Mouse (Mus musculus) heart, embryonic 15.5 days (tissue): ENCODE measurements around the gene Ets1. TPM values are rescaled to one million over a fixed set of nuclear protein-coding genes. Genes with fewer than 3 reads are reported as not detected.

Experiments used
- ATAC-seq: fragments of 200-750 bp; cut with Nextera tagmentation; replicated peaks from 2 replicates; pipeline ENCODE4 v1.8.0; 2017; ENCODE audit warnings: low read depth, moderate TSS enrichment; ENCODE audit not compliant: insufficient number of reproducible peaks, insufficient read depth, low FRiP score
- H3K27ac ChIP-seq: fragments of 300-500 bp; sonication (generic); 2 replicates; pipeline ENCODE4 v1.5.1; 2015; ENCODE audit warnings: mild to moderate bottlenecking, inconsistent platforms
- H3K27me3 ChIP-seq: fragments of 300-500 bp; sonication (generic); 2 replicates; pipeline ENCODE4 v1.6.1; 2015; ENCODE audit warnings: inconsistent platforms
- H3K36me3 ChIP-seq: fragments of 300-500 bp; sonication (generic); 2 replicates; pipeline ENCODE4 v1.6.1; 2015; ENCODE audit warnings: mild to moderate bottlenecking, inconsistent platforms
- H3K4me1 ChIP-seq: fragments of 300-500 bp; sonication (generic); replicated peaks from 2 replicates; pipeline ENCODE4 v1.6.1; 2015; ENCODE audit warnings: inconsistent platforms
- H3K4me2 ChIP-seq: fragments of 300-500 bp; sonication (generic); 2 replicates; pipeline ENCODE4 v1.6.1; 2015; ENCODE audit warnings: inconsistent platforms, mild to moderate bottlenecking, moderate library complexity
- H3K4me3 ChIP-seq: fragments of 300-500 bp; sonication (generic); 2 replicates; pipeline ENCODE4 v1.5.1; 2015; ENCODE audit warnings: mild to moderate bottlenecking, inconsistent platforms
- H3K9ac ChIP-seq: fragments of 300-500 bp; sonication (generic); 2 replicates; pipeline ENCODE4 v1.6.1; 2015; ENCODE audit warnings: mild to moderate bottlenecking, inconsistent platforms
- H3K9me3 ChIP-seq: fragments of 300-500 bp; sonication (generic); replicated peaks from 2 replicates; pipeline ENCODE4 v1.6.1; 2016; ENCODE audit warnings: inconsistent platforms
- WGBS: fragments of 180-500 bp; shearing (Covaris S2); methylation state at CpG from one replicate; pipeline ENCODE4 v1.1.7; 2015; ENCODE audit warnings: mixed read lengths; 5-methylcytosine and 5-hydroxymethylcytosine counted together
- polyA plus RNA-seq: library from polyadenylated mRNA; unstranded; fragments of >200 nt; fragmentation: Nextera tagmentation; extraction: Ambion mirVana; gene quantifications from 2 replicates; pipeline ENCODE4 v1.2.1, GENCODE M21; 2015

The Ets1 gene
- 46.3 and 54.9 TPM in 2 replicates for polyA plus RNA-seq

DNA sequence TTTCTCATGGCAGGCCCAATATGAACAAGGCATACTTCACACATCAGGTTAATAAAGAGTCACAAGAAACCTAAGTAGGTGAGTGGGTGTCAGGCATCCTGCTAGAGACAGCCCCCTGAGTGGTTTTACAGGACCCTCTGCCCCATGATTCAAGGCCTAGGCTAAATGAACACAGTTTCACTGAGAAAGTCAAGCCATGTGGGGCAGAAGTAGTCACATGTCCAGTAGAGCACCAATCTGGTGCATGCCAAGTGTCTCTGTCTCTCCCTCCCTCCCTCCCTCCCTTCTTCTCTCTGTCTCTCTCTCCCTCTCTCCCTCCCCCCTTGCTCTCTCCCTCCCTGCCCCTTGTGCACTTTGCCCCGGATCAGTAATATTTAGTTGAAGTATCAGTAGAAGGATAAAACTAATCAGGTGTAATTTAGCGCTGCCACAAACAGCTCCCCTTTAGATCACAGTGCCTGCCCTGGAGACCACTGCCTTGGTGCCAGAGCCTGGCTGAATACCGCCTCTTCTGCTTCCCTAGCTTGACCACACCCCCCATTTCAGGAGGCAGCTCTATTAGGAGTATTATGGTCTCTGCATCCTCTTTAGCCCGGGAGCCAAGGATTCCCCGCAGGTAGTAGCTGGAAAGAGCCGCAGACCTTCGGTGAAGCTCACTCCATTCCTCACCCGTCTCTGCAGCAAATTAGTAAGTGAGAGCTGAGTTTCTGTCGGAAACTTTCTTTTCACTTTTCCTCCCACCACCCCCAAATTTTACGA, at the start of gene Ets1:
Ets1 (plus strand) TSS at position 595 of the 759 bp plus-strand sequence.
- H3K9ac ChIP-seq, result peak within 1 kb of the TSS; percentile 5; the same call in 1 of the 2 replicates
- peak within 1 kb of the TSS; percentile 48 for H3K27ac ChIP-seq
- no peaks in the 10 kb centered on the region for H3K36me3 ChIP-seq
- WGBS, result 2% methylated on average over 10 of the region's 10 CpGs
- peak within 1 kb of the TSS; percentile 56 for H3K4me2 ChIP-seq
- 0 out of 2 replicates have a peak, but pooled peaks cover 3% of the 10 kb centered on the region for H3K27me3 ChIP-seq
- H3K9me3 ChIP-seq, result no peaks in the 10 kb centered on the region
- H3K4me3 ChIP-seq, result peak within 1 kb of the TSS; percentile 41
- ATAC-seq, result no peak
- H3K4me1 ChIP-seq, result peaks cover 16% of the 10 kb centered on the region

DNA sequence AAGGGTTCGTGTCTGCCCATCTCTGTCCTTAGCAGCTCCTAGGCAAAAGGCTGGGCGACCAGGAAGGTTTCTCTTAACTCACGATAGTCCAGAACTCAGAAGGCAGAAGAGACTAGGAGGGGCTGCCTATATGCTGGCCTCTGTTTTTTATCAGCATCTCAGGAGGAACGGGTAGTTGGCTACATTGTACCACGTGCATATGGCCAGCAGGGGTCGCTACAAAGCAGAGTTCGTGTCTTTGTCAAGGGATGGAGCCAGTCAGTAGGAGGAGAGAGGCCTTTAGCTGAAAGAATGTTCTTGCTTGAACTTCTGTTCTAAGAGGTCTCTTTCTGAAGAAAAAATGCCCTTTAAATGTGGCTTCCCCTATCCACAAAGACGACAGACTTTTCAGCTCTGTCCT, 46.1 kb upstream of the Ets1 start:
- no peak for ATAC-seq
- WGBS, result 6% methylated on average over 8 of the region's 8 CpGs
- Histone ChIP-seq H3K9ac (no peak overlapping the region), H3K4me3 (no peak overlapping the region), H3K4me1 (peaks cover 12% of the 10 kb centered on the region), H3K4me2 (no peak overlapping the region; the same call in 1 of the 2 replicates), H3K27ac (no peak overlapping the region), H3K27me3 (no peaks in the 10 kb centered on the region), H3K36me3 (no peaks in the 10 kb centered on the region), H3K9me3 (no peaks in the 10 kb centered on the region)

DNA sequence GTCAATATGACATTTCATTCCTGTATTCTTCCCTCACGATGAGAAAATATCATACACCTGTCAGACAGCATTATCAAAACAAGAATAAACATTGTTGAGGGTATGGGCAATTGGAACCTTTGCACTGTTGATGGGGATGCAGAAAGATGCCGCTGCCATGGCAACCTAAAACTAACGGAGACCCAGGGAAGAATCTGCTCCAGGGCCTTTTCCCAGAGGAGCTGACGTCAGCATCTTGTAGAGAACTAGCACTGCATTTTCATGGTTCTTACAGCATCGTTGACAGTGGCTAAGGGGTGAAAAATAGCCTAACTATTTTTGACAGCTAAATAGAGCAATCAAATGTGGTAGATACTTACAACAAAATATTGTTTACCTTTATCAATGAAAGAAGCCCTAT, 45.5 kb upstream of the Ets1 start:
- H3K27ac ChIP-seq, result no peak overlapping the region
- H3K4me3 ChIP-seq, result no peak overlapping the region
- H3K9me3 ChIP-seq, result no peaks in the 10 kb centered on the region
- no peaks in the 10 kb centered on the region for H3K36me3 ChIP-seq
- no peaks in the 10 kb centered on the region for H3K27me3 ChIP-seq
- ATAC-seq, result no peak
- WGBS, result 66% methylated on average over 5 of the region's 5 CpGs
- no peak overlapping the region for H3K4me2 ChIP-seq
- peaks cover 12% of the 10 kb centered on the region for H3K4me1 ChIP-seq
- no peak overlapping the region for H3K9ac ChIP-seq

DNA sequence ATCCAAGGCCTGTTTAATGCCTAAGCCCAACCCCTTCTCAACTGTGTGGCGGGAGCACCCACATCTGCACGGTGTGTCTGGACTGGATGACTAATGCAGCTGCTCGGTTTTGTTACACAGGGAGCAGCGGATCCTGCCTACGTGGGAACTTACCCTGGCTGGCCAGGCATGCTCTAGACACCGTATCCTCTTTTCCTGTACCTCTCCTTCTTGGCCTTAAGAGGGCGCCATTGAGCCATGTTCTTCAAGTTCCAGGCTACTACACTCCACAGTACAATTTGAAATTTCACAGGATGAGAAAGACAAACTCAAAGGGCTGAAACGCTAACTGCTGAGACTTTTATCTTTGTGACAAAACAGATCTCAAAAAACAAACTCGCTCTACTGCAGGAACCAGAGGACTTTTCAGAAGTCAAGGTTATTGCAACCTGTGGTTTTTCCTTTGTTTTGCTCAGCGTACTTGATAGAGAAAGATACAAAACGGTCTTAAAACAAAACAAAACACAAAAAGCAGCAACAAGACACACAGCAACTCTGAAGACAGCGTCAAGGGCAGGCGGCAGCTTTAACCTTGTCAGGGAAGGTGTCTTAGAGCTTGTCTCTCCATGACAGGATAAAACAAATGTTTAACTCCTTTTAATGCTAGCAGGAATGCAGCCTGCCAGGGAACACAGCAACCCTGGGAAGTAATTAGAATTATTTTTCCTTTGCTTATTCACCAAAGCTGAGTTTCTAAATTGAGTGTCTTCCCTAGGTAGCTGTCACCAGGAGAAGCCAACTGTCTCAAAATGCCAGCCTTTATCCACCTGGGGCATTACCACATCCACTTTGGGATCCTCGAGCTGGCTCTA, 44.1 kb upstream of the Ets1 start:
- 12% methylated on average over 14 of the region's 14 CpGs for WGBS
- no peaks in the 10 kb centered on the region for H3K27me3 ChIP-seq
- H3K4me1 ChIP-seq, result peaks cover 12% of the 10 kb centered on the region
- no peak overlapping the region for H3K9ac ChIP-seq
- peak overlapping the region; percentile 46; the same call in 1 of the 2 replicates for H3K27ac ChIP-seq
- H3K4me3 ChIP-seq, result no peak overlapping the region
- peak; percentile 70 for ATAC-seq
- no peaks in the 10 kb centered on the region for H3K36me3 ChIP-seq
- H3K9me3 ChIP-seq, result no peaks in the 10 kb centered on the region
- peak overlapping the region; percentile 41 for H3K4me2 ChIP-seq

DNA sequence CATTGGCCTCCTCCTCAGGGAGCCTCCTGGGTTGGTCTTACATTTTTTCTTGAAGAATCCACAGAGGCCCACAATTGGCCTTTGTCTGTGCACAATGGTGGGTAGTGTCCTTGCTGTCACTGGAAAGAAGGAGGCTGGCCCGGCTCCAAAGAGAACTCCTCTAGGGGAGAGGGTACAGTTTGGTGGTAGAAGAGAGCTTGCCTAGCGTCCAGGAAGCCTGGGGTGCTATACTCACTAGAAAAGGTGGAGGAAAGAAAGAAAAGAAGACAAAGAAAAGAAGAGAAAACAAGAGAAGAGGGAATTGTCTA, 43.5 kb upstream of the Ets1 start:
- no peak for ATAC-seq
- H3K9ac ChIP-seq, result no peak overlapping the region
- peak overlapping the region; percentile 46; the same call in 1 of the 2 replicates for H3K27ac ChIP-seq
- H3K4me1 ChIP-seq, result peaks cover 12% of the 10 kb centered on the region
- WGBS, result 53% methylated on average over 2 of the region's 2 CpGs
- H3K4me3 ChIP-seq, result no peak overlapping the region
- H3K27me3 ChIP-seq, result no peaks in the 10 kb centered on the region
- H3K4me2 ChIP-seq, result no peak overlapping the region
- H3K9me3 ChIP-seq, result no peaks in the 10 kb centered on the region
- no peaks in the 10 kb centered on the region for H3K36me3 ChIP-seq

DNA sequence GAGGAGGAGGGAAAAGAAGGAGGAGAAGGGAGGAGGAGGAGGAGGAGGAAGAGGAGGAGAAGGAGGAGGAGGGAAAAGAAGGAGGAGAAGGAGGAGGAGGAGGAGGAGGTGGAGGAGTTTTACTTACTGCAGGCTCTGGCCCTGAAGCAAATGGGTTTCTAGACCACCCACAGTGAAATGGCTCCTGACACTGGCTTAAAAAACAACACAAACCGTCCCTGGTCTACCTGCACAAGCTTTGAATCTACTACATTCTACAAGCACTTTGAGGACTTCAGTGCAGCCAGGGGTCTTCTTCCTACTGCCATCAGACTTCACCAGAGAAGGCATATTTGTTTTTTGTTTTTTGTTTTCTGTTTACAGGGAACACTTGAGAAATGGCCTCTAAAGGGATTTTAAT, 42.2 kb upstream of the Ets1 start:
- peaks cover 12% of the 10 kb centered on the region for H3K4me1 ChIP-seq
- no peaks in the 10 kb centered on the region for H3K9me3 ChIP-seq
- H3K4me3 ChIP-seq, result no peak overlapping the region
- H3K36me3 ChIP-seq, result no peaks in the 10 kb centered on the region
- ATAC-seq, result no peak
- H3K27me3 ChIP-seq, result no peaks in the 10 kb centered on the region
- 4% methylated on average over 1 of the region's 1 CpGs for WGBS
- no peak overlapping the region for H3K9ac ChIP-seq
- H3K27ac ChIP-seq, result no peak overlapping the region
- H3K4me2 ChIP-seq, result no peak overlapping the region

DNA sequence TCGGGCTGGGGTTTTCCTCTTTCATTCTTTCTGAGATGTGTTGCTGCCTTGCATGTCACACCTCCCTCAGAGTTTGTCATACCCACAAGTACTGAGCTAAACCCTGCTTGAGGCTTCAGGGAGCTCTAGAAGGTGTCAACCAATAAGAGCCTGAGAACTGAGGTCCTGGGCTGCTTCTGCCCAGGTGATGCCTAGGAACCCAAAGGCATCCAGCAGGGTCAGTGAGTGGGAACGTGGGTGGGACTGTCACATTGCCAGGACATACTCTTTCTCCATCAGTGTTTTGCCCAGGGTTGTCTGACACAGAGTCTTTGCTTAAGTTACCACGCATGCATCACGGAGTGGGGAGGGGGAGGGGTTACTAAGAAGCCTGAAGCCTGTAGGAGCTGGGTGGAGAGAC, 41.7 kb upstream of the Ets1 start:
- Histone ChIP-seq H3K9me3 (no peaks in the 10 kb centered on the region), H3K4me1 (peaks cover 12% of the 10 kb centered on the region), H3K36me3 (no peaks in the 10 kb centered on the region), H3K27ac (peak overlapping the region; percentile 28; the same call in 1 of the 2 replicates), H3K27me3 (no peaks in the 10 kb centered on the region), H3K9ac (no peak overlapping the region), H3K4me3 (no peak overlapping the region), H3K4me2 (no peak overlapping the region)
- WGBS, result 28% methylated on average over 4 of the region's 4 CpGs
- no peak for ATAC-seq

DNA sequence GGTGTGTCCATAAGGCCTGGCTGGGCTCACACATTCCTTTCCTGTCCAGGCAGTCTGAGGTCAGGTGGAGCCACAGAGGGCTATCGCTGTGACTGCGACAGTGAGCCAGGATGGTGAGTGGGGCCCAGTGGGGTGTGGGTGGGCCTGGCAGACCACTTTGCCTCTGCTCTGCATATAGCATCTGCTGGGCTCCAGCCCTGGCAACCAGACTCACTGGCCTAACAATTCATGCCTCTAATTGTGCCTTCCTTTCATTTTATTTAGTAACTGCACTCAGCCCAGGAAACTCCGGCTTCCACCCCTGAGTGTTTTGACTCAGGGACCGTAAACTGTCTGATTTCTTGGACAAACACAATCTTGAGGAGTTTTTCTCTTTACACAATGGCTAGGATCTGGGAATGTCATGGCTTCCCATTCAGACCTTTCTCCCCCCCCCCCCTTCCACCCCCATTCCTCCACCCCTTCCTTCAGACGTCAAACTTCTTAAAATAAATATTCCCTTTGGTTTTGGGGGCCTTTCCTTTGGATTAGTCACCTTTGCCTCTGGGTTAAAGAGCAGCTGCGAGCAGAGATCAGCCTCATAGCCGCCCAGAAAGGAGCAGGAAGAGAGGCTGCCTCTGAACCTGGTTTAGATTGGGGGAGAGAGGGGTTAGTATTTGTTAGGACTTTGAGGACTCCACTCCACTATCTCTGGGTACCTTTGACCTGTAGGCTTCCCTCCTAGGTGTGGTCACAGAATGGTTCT, 40.8 kb upstream of the Ets1 start:
- ATAC-seq, result no peak
- H3K4me1 ChIP-seq, result peaks cover 12% of the 10 kb centered on the region
- no peak overlapping the region for H3K9ac ChIP-seq
- H3K27me3 ChIP-seq, result no peaks in the 10 kb centered on the region
- H3K36me3 ChIP-seq, result no peaks in the 10 kb centered on the region
- 64% methylated on average over 7 of the region's 7 CpGs for WGBS
- H3K4me2 ChIP-seq, result no peak overlapping the region
- no peaks in the 10 kb centered on the region for H3K9me3 ChIP-seq
- H3K4me3 ChIP-seq, result no peak overlapping the region
- H3K27ac ChIP-seq, result peak overlapping the region; percentile 50

DNA sequence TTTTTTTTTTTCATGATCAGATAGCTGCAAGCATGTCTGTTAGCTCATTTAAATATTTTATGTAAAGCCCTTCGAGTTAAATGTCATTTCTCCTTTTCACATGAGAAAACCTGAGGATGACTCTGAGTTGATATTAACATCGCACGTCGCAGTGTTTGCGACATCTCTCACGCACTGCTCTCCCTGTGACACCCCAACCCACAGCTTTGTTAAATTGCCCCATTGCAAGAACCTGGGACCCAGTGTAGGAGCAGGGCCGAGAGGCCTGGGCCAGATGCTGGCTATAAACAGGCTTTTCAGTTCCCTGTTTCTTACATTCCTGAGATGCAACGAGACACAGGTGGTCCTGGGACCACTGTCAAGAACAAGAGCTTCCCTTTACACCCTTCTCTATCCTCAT, 39.7 kb upstream of the Ets1 start:
- WGBS, result 75% methylated on average over 8 of the region's 8 CpGs
- no peak for ATAC-seq

DNA sequence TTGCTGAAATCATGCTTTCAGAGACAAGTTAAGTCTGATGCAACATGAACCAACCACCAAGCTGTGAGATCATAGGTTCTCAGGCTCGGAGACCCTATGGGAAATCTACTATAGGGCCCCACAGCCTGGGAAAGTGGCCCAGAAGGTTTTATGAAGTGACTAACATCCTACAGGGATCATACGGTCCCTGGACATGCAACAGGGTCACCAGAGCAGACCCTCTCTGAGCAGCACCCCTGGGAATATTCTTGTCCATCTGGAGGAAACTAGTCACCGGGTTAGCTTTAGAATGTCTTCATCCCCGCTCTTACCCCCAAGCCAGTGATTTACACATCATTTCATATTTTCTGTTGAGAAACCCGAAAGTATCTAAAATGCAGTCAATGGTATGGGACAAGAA, 34.1 kb upstream of the Ets1 start:
- Histone ChIP-seq H3K4me2 (no peak overlapping the region), H3K27ac (no peak overlapping the region), H3K4me3 (no peak overlapping the region), H3K9ac (no peak overlapping the region), H3K36me3 (no peaks in the 10 kb centered on the region), H3K9me3 (no peaks in the 10 kb centered on the region), H3K4me1 (no peaks in the 10 kb centered on the region; the same call in 1 of the 2 replicates), H3K27me3 (0 out of 2 replicates have a peak, but pooled peaks cover 2% of the 10 kb centered on the region)
- 81% methylated on average over 5 of the region's 5 CpGs for WGBS
- ATAC-seq, result no peak

More for the DNA sequence above, 39.7 kb upstream of the Ets1 start:
- H3K9me3 ChIP-seq, result no peaks in the 10 kb centered on the region
- peaks cover 12% of the 10 kb centered on the region for H3K4me1 ChIP-seq
- no peak overlapping the region for H3K4me3 ChIP-seq
- H3K4me2 ChIP-seq, result no peak overlapping the region
- H3K36me3 ChIP-seq, result no peaks in the 10 kb centered on the region
- H3K27ac ChIP-seq, result no peak overlapping the region
- no peak overlapping the region for H3K9ac ChIP-seq
- no peaks in the 10 kb centered on the region for H3K27me3 ChIP-seq

DNA sequence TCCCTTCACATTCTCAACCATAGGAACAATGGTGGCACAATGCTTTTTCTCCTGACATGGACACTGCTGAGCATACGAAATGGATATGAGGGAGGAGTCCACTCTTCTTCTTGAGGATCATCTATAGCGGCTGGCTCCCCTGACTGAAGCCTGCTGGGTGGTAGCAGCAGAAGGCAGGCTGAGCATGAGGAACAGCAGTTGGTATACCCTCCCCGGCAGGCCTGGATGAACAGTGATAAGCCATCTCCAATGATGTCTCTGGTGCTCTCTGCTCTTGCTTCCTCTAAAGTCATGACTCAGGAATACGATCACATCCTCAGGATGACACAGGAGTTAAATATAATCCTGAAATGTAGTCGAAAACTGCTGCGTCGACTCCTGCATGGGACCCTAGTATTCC, 32.9 kb upstream of the Ets1 start:
- no peak for ATAC-seq
- H3K36me3 ChIP-seq, result no peaks in the 10 kb centered on the region
- no peaks in the 10 kb centered on the region for H3K9me3 ChIP-seq
- H3K27ac ChIP-seq, result no peak overlapping the region
- H3K4me2 ChIP-seq, result no peak overlapping the region
- H3K4me3 ChIP-seq, result no peak overlapping the region
- no peaks in the 10 kb centered on the region; the same call in 1 of the 2 replicates for H3K4me1 ChIP-seq
- 0 out of 2 replicates have a peak, but pooled peaks cover 2% of the 10 kb centered on the region for H3K27me3 ChIP-seq
- 75% methylated on average over 7 of the region's 7 CpGs for WGBS
- H3K9ac ChIP-seq, result no peak overlapping the region
